25 mouse cellular contexts compared by ENCODE assay signal in the genomic region with DNA sequence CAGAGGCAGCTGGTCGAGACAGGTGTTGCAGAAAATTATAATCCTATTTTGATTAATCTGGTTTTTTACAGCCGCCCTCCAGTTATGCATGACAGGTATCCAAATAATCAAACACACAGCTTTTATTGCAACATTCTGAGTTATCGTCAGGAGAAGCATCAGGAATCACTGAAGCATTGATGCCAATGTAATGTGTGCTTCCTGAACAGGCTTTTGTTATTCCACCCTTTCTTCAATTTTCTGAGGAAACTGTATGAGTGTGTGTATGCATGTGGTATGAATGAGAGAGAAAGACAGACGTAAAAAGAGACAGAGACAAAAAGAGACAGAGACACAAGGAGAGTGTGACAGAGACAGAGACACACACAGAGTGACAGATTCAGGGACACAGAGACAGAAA.
A peak's percentile ranks its signal among the peaks of the same experiment; 100 is the strongest.
DNase-seq lines count a peak whose midpoint lies in the region; ATAC-seq and TF ChIP-seq lines count a peak whose summit lies in the region.
"Had no signal": no experiment of that assay in that cellular context is flagged by ENCODE, and none has a peak within 500 bp of the region (broad histone marks: within the 10 kb centered on the region; RNA-seq: fewer than 3 reads in every experiment).

No protein-coding gene starts in this region.

- H3K4me3 ChIP-seq in hindbrain, embryonic 14.5 days (replicated peaks; ENCODE audit: low read length), result no peak overlapping the region
- H3K4me3 ChIP-seq in hindbrain, embryonic 10.5 days, result no peak overlapping the region
- no peak overlapping the region for H3K4me3 ChIP-seq in midbrain, embryonic 14.5 days (replicated peaks; ENCODE audit: low read depth, low read length)
- no peak overlapping the region for H3K4me3 ChIP-seq in midbrain, embryonic 16.5 days (ENCODE audit: low read depth, low read length)
- H3K4me3 ChIP-seq in liver, embryonic 12.5 days, result no peak overlapping the region
- H3K4me3 ChIP-seq: embryonic facial prominence, embryonic 12.5 days; embryonic facial prominence, embryonic 15.5 days; gastrocnemius, adult 2 months; intestine, embryonic 15.5 days had no signal

- no peaks in the 10 kb centered on the region for H3K4me1 ChIP-seq in hindbrain, embryonic 14.5 days (replicated peaks; ENCODE audit: control insufficient read depth, insufficient read depth, low read length)
- H3K4me1 ChIP-seq in hindbrain, embryonic 10.5 days (replicated peaks), result no peaks in the 10 kb centered on the region
- no peaks in the 10 kb centered on the region for H3K4me1 ChIP-seq in midbrain, embryonic 14.5 days (ENCODE audit: control insufficient read depth, insufficient read depth, low read length)
- no peaks in the 10 kb centered on the region; the same call in 1 of the 2 replicates for H3K4me1 ChIP-seq in midbrain, embryonic 16.5 days (ENCODE audit: control insufficient read depth, insufficient read depth, low read length)
- no peaks in the 10 kb centered on the region for H3K4me1 ChIP-seq in liver, embryonic 12.5 days
- H3K4me1 ChIP-seq: embryonic facial prominence, embryonic 12.5 days; embryonic facial prominence, embryonic 15.5 days; intestine, embryonic 15.5 days had no signal

- no peaks in the 10 kb centered on the region for H3K27me3 ChIP-seq in hindbrain, embryonic 14.5 days (ENCODE audit: control insufficient read depth, insufficient read depth, low read length)
- no peaks in the 10 kb centered on the region for H3K27me3 ChIP-seq in hindbrain, embryonic 10.5 days (ENCODE audit: insufficient read depth, poor library complexity, severe bottlenecking)
- no peaks in the 10 kb centered on the region for H3K27me3 ChIP-seq in midbrain, embryonic 14.5 days (ENCODE audit: control insufficient read depth, insufficient read depth, low read length)
- no peaks in the 10 kb centered on the region for H3K27me3 ChIP-seq in midbrain, embryonic 16.5 days (ENCODE audit: control insufficient read depth, insufficient read depth, low read depth, low read length)
- no peaks in the 10 kb centered on the region for H3K27me3 ChIP-seq in liver, embryonic 12.5 days (replicated peaks)
- H3K27me3 ChIP-seq: CH12.LX; embryonic facial prominence, embryonic 12.5 days; embryonic facial prominence, embryonic 15.5 days; intestine, embryonic 15.5 days; Patski had no signal

- no peaks in the 10 kb centered on the region for H3K9me3 ChIP-seq in hindbrain, embryonic 14.5 days (ENCODE audit: control insufficient read depth, low read length)
- H3K9me3 ChIP-seq in hindbrain, embryonic 10.5 days, result no peaks in the 10 kb centered on the region
- no peaks in the 10 kb centered on the region for H3K9me3 ChIP-seq in midbrain, embryonic 14.5 days (ENCODE audit: control insufficient read depth, low read length)
- H3K9me3 ChIP-seq in midbrain, embryonic 16.5 days (replicated peaks; ENCODE audit: control insufficient read depth, low read length, poor library complexity, severe bottlenecking), result no peaks in the 10 kb centered on the region
- H3K9me3 ChIP-seq in liver, embryonic 12.5 days (replicated peaks), result no peaks in the 10 kb centered on the region
- H3K9me3 ChIP-seq: embryonic facial prominence, embryonic 12.5 days; embryonic facial prominence, embryonic 15.5 days; G1E; intestine, embryonic 15.5 days had no signal

- H3K9ac ChIP-seq in hindbrain, embryonic 14.5 days, result peak overlapping the region; percentile 11; the same call in 1 of the 2 replicates
- no peak overlapping the region for H3K9ac ChIP-seq in midbrain, embryonic 14.5 days (replicated peaks; ENCODE audit: low read length)
- H3K9ac ChIP-seq in midbrain, embryonic 16.5 days (ENCODE audit: low read depth, low read length), result no peak overlapping the region
- H3K9ac ChIP-seq in liver, embryonic 12.5 days, result no peak overlapping the region
- H3K9ac ChIP-seq: embryonic facial prominence, embryonic 12.5 days; embryonic facial prominence, embryonic 15.5 days; forebrain, postnatal 0 days; intestine, embryonic 15.5 days had no signal

- H3K27ac ChIP-seq in hindbrain, embryonic 14.5 days, result peak overlapping the region; percentile 57
- no peak overlapping the region for H3K27ac ChIP-seq in hindbrain, embryonic 10.5 days
- H3K27ac ChIP-seq in midbrain, embryonic 14.5 days (replicated peaks; ENCODE audit: low read depth, low read length), result 0 out of 2 replicates have a peak overlapping the region, but pooled peaks have one; percentile 8
- no peak overlapping the region for H3K27ac ChIP-seq in midbrain, embryonic 16.5 days (ENCODE audit: low read length)
- no peak overlapping the region for H3K27ac ChIP-seq in liver, embryonic 12.5 days
- H3K27ac ChIP-seq: embryonic facial prominence, embryonic 12.5 days; embryonic facial prominence, embryonic 15.5 days; gastrocnemius, adult 2 months; intestine, embryonic 15.5 days had no signal

- TF ChIP-seq CTCF in brain, embryonic 14.5 days (IDR thresholded peaks at IDR 0.05; ENCODE audit: borderline replicate concordance, extremely low read depth, insufficient read depth, insufficient read length), result no peak

- WGBS in hindbrain, embryonic 14.5 days, result 55% methylated on average over 4 of the region's 4 CpGs
- 86% methylated on average over 4 of the region's 4 CpGs for WGBS in hindbrain, embryonic 10.5 days
- 57% methylated on average over 4 of the region's 4 CpGs for WGBS in midbrain, embryonic 14.5 days
- 50% methylated on average over 4 of the region's 4 CpGs for WGBS in midbrain, embryonic 16.5 days
- 64% methylated on average over 4 of the region's 4 CpGs for WGBS in liver, embryonic 12.5 days (ENCODE audit: insufficient replicate concordance)

- no peak overlapping the region for H3K4me2 ChIP-seq in hindbrain, embryonic 14.5 days (replicated peaks)
- H3K4me2 ChIP-seq in midbrain, embryonic 14.5 days (ENCODE audit: low read length), result no peak overlapping the region
- no peak overlapping the region for H3K4me2 ChIP-seq in midbrain, embryonic 16.5 days (ENCODE audit: low read length)
- no peak overlapping the region for H3K4me2 ChIP-seq in liver, embryonic 12.5 days
- H3K4me2 ChIP-seq: embryonic facial prominence, embryonic 12.5 days; embryonic facial prominence, embryonic 15.5 days; heart, embryonic 11.5 days; intestine, embryonic 15.5 days had no signal

- H3K36me3 ChIP-seq in hindbrain, embryonic 14.5 days (replicated peaks; ENCODE audit: control insufficient read depth, insufficient read depth), result no peaks in the 10 kb centered on the region
- no peaks in the 10 kb centered on the region for H3K36me3 ChIP-seq in hindbrain, embryonic 10.5 days
- no peaks in the 10 kb centered on the region for H3K36me3 ChIP-seq in midbrain, embryonic 14.5 days (ENCODE audit: control insufficient read depth, insufficient read depth, low read length)
- no peaks in the 10 kb centered on the region for H3K36me3 ChIP-seq in midbrain, embryonic 16.5 days (ENCODE audit: control insufficient read depth, insufficient read depth, low read length)
- H3K36me3 ChIP-seq in liver, embryonic 12.5 days, result no peaks in the 10 kb centered on the region
- H3K36me3 ChIP-seq: embryonic facial prominence, embryonic 12.5 days; embryonic facial prominence, embryonic 15.5 days; G1E; intestine, embryonic 15.5 days had no signal

- peak; percentile 31; the same call in 1 of the 2 replicates for ATAC-seq in hindbrain, embryonic 14.5 days (ENCODE audit: low FRiP score)
- no peak for ATAC-seq in midbrain, embryonic 14.5 days (ENCODE audit: low FRiP score, low TSS enrichment)
- no peak for ATAC-seq in midbrain, embryonic 16.5 days
- ATAC-seq in liver, embryonic 12.5 days, result no peak
- ATAC-seq: forebrain, embryonic 14.5 days; forebrain, postnatal 0 days; intestine, embryonic 15.5 days; Patski had no signal

- no peak for TF ChIP-seq POLR2A in brain, embryonic 14.5 days (IDR thresholded peaks at IDR 0.05; ENCODE audit: borderline replicate concordance, extremely low read depth, insufficient read depth, insufficient read length, poor library complexity, severe bottlenecking)

- DNase-seq in hindbrain, embryonic 14.5 days (ENCODE audit: low spot score), result no peak
- no peak for DNase-seq in hindbrain, embryonic 10.5 days (ENCODE audit: low spot score)
- peak; percentile 20 for DNase-seq in midbrain, embryonic 14.5 days
- peak; percentile 14 for DNase-seq in brain, embryonic 14.5 days (ENCODE audit: low read depth)
- DNase-seq: adrenal gland, postnatal 10 days; adrenal gland, postnatal 36 days; B cell, adult 2 months; cerebellum, adult 11 months; cerebellum, adult 2 months; cerebellum, adult 9-11 months; cerebellum, postnatal 25 days; forebrain, postnatal 0 days; gastrocnemius, adult 2 months; gastrocnemius, postnatal 14 days; heart, adult 11 months had no signal

Comparison
In these comparisons a context has a peak if more than half of its experiments do, and no peak if none do; other contexts are left out.
1. H3K27ac ChIP-seq: peak in hindbrain, embryonic 14.5 days (single experiment) and midbrain, embryonic 14.5 days (single experiment); none in hindbrain, embryonic 10.5 days (single experiment), midbrain, embryonic 16.5 days (single experiment) and liver, embryonic 12.5 days (single experiment).
2. DNase-seq: peak in midbrain, embryonic 14.5 days (single experiment) and brain, embryonic 14.5 days (single experiment); none in hindbrain, embryonic 14.5 days (single experiment) and hindbrain, embryonic 10.5 days (single experiment).